Mouse (Mus musculus): ENCODE results near the gene Srbd1.

- TF ChIP-seq CTCF (IDR thresholded peaks at IDR 0.05; ENCODE audit: low read depth, low read length) (no peak), POLR2AphosphoS5 (IDR thresholded peaks at IDR 0.05; ENCODE audit: insufficient replicate concordance, low read depth, low read length) (no peak)
Observed at GRCm38 (mm10) chr17:86166051-86166566, 21.1 kb upstream of the Srbd1 start.
